Mouse (Mus musculus): ENCODE results near the gene Vhl.
"Not testable (repeated sequence)": the region's sequence is repeated elsewhere in the genome, so short reads cannot be mapped to it uniquely, and the experiment has no call there.

Vhl gene

DNA sequence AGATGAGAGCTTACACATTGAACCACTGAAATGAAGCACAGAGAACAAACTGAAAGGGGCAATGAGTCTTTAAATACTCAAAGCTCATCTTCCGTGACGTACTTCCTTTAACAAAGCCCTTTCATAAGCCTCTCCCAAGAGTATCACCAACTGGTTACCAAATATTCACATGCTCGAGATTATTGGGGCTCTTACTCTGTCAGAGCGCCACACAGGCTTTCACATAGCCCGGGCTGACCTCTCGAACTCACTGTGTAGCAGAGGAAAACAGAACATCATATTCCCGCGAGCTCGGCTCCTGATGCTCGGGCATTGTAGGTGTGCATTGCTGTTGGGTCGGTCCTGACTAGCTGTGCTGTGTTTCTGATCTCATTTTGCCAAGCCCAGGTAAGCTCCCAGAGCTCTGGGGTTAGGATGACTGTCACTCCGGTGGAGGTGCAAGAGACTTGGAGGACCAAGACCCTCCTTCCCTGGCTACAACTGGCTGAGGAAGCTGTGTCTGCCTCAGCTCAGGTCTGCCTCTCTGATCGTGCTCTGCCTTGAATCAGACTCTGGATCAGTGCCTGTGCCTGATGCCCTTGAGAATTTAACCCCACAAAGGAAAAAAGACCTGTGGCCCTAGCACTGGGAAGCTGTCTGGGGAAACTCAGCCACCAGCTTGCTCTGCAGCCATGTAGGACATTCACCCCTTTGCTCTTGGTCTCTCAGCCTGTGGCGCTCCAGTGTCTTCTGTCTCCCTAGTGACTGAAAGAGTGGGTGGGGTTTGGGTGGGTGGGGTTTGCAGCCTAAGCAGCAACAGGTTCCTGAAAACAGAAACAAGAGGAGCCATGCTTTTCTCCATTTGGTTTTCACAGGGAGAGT lies 37.0 kb downstream of the Vhl start:
- DNase-seq (ENCODE audit: inconsistent age in 2 of 2, low spot score in 1 of 2) = peak; percentile 41 to 69

DNA sequence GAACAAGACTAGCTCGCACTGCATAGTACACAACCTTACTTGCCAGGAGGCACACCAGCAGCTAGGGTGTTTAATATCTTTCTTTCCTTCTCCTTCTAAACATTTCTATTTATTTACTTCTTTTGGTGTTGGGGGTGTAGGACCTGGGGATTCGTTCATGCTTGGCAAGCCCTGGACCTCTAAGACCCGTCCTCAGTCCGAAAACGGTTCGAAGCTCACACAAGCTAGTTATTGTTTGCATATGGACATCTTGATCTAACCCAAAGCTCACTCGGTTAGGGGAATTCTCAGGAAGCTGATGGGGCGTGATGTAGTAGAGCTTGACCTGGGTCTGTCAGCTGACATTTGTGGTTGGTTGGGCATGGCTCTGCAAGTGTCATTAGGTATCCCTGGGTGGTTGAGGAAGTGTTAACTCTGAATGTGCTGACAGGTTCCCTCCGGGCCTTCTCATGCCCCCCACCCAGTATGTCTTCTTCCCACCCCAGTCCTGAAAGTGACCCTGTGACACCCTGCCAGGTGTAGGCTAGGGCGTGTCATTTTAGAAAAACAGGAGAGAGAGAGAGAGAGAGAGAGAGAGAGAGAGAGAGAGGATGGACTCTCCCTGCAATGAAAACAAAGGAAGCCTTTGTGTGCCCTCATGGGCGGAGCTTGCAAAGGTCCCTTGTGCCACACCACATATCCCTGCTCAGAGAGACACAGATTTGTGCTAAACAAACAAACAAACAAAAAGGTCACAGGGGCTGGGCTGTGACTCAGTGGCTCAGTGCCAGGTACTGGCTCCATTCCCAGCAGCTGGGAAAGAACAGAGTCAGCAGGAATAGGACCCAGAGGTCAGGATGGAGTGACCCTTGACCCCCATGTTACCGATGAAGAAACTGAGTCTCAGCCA lies 37.8 kb downstream of the Vhl start:
- DNase-seq (ENCODE audit: inconsistent age in 2 of 2, low spot score in 1 of 2) = peak; percentile 66 to 89

DNA sequence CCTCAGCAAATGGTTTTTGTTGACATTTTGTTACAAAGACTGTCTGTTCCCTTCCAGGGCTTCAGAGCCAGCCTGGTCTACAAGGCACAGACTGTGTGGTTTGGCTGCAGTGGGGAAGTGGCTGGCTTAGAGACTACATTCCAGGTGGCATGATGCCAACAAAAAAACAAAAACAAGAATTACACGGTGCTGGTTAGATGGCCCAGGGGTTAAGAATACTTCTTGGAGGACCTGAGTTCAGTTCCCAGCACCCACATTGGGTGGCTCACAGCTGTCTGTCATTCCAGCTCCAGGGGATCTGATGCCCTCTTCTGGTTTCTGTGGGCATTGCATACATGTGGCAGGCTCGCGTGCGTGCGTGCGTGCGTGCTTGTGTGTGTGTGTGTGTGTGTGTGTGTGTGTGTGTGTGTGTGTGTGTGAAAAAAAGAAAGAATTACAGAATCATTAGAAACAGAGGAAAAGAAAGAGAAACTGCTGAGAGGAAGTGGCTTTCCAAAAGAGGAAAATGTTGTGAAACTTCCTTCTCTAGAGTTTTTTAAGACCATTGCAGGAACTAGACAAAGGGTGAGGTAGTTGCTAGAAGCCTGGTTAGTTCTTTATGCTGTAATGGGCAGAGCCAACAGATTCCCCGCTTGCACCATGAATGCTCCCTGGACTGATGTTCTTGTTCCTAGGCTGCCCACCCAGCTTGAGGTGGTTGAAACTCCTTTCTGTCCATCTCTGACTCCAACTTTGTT lies 39.4 kb downstream of the Vhl start:
- DNase-seq (ENCODE audit: inconsistent age in 2 of 2, low spot score in 1 of 2) = no peak

DNA sequence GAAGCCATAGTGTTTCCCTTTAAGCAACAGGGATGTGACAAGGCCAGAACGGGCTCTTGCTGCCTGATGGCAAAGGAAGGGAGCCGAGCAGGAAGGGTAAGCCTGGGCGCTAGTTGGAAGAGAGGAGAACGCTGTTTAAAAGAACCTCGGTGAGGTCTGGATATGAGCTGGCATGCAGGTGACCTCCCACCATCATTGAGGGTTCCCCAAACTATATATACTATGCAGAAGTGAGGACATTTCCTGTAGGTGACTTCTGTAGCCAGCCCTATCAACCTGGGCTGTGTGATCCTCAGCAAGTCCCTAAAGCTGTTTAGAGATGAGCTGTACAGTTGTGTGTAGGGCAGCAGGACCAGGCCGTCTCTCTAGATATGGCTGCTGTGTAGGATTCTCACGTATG lies 40.5 kb downstream of the Vhl start:
- no peak for DNase-seq (ENCODE audit: inconsistent age in 2 of 2, low spot score in 1 of 2)

DNA sequence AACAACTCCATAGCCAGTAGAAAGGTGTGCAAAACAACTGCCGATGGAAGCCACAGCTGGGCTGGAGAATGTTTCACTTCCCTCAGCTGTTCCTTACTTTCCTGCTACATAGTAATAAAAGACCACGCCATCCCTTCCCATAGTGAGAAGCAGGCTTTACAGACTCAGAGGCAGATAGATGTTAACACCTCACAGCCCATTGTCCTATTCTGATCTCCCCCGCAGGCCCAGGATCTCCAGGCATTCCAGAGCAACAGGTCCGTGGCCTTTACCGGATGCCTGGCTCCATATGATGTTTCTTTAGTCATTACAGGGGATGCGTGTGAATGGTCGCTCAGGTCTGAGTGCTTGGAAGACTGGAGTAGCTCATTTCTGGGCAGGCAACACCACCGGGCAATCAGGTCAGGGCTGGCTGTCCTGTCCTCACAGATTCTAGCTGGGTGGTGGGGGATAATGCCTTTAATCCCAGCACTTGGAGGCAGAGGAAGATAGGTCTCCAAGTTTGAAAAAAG lies 43.9 kb downstream of the Vhl start:
- DNase-seq (ENCODE audit: inconsistent age in 2 of 2, low spot score in 1 of 2) = no peak

DNA sequence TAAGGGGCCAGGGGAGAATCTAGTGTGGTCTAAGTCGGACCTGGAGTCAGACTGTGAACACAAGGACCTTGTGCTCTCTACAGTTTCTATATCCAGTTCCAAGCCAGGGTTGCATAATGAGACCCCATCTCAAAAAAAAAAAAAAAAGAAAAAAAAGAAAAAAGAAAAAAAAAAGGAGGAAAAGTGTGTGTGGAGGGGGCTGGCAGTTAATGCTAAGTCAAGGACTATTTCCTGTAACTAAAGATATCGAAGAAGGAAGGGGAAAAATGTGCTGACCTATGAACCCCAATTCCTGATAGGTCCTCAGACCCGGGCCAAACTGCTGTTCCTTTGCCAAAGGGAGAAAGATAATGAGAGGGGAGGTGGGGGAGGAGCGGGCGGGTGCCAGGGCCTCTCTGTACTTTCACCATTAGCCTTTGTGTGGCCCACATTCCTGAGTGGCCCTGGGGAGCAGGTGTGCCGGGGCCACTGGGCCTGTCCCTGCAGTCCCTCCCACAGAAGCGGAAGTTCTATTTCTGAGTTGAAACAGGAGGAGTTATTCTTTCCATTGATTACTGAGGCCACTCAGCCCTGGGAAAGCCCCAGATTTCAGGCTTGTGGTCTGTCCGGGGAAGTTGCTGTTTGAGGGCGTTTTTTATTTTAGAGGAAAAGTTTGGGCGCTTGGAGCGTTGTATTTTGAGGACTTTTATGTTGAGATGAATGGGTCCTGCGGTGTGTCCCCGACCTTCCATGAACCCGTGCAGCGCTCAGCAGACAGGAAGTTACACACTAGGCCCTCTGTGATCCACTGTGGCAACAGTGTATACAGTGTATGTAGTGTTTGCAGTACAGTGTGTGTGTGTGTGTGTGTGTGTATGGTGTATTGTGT lies 44.8 kb downstream of the Vhl start:
- peak; percentile 59 to 84 for DNase-seq (ENCODE audit: inconsistent age in 2 of 2, low spot score in 1 of 2)

DNA sequence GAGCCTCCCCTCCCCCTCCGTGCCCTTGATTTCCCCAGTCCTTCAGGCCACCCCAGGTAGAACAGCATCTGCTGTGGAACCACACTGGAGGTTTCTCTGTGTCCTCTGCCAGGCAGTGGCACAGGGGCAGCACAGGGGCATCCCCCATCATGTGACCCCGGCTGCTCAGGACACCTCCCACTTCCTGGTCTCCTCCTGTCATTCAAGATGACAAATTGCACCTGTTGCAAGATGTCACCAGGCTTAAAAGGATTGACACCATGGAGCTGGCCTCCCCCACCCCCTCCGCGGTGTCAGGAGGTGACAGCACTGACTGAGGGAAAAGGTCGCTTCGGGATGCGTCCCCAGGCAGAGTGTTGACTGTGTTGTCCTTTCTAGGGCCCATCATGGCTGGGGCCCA lies 46.1 kb downstream of the Vhl start:
- DNase-seq (ENCODE audit: inconsistent age in 2 of 2, low spot score in 1 of 2) = no peak

DNA sequence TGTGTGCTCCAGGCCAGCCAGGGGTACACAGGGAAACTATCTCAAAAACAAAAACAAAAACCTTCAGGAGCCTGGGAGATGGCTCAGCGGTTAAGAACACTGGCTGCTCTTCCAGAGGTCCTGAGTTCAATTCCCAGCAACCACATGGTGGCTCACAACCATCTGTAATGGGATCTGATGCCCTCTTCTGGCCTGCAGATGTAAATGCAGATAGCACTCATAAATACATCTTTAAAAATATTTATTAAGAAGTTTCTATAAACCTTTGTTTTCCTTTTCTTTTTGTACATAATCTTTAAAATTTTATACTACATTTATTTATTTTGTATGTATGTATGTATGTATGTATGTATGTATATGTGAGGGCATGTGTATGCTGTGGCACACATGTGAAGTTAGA lies 48.3 kb downstream of the Vhl start:
- not testable (repeated sequence) for DNase-seq (ENCODE audit: inconsistent age in 2 of 2, low spot score in 1 of 2)

DNA sequence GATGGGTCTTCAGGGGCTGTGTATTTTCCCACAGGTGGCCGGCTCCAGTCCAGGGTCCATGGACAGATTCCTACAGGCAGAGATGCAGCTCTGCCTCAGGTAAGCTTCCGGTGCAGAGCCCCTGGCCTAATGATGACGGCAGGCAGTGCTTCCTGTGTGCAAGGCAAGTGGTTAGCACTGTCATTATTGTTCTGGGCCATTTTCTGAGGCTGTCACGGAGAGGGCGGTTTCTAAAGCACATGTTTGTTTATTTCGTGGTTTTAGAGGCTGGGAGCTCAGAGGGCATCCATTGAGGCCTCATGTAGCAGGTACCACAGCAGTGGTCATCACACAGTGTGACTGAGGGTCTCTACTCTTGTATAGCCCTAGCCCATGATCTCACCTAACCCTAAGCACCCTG lies 49.2 kb downstream of the Vhl start:
- DNase-seq (ENCODE audit: inconsistent age in 2 of 2, low spot score in 1 of 2) = no peak

DNA sequence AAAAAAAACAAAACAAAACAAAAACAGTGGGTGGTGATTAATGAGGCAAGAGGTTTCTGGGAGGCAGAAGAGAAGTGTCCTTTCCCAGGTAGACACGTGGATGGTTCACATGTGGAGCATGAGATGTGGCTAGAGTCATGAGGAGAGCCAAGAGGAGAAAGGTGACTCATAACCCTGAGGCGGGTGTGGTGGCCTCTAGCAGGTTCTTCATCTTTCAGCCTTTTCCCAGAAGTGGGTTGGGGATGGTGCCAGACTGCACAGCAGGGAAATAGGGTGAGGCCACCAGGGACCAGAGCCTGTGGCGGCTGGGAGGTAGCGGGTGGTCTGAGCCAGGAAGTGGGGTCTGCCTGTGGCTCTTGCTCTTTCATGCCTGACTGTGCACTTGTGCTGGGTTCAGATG lies 51.5 kb downstream of the Vhl start:
- DNase-seq (ENCODE audit: inconsistent age in 2 of 2, low spot score in 1 of 2) = peak in 1 of 2 experiments; percentile 63

DNA sequence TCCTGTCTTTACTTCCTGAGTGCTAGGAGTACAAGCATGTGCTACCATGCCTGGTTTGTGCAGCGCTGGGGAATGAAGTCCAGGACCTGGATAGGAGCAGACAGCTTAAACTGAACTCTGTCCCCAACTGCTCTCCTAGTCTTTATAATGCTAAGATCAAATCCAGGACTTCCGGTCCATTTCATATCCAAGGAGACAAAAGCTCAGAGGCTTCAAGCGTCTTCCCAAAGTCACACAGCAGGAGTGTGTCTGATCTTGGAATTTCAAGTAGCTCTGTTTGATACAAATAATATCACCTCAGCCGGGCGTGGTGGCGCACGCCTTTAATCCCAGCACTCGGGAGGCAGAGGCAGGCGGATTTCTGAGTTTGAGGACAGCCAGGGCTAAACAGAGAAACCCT lies 52.2 kb downstream of the Vhl start:
- no peak for DNase-seq (ENCODE audit: inconsistent age in 2 of 2, low spot score in 1 of 2)

DNA sequence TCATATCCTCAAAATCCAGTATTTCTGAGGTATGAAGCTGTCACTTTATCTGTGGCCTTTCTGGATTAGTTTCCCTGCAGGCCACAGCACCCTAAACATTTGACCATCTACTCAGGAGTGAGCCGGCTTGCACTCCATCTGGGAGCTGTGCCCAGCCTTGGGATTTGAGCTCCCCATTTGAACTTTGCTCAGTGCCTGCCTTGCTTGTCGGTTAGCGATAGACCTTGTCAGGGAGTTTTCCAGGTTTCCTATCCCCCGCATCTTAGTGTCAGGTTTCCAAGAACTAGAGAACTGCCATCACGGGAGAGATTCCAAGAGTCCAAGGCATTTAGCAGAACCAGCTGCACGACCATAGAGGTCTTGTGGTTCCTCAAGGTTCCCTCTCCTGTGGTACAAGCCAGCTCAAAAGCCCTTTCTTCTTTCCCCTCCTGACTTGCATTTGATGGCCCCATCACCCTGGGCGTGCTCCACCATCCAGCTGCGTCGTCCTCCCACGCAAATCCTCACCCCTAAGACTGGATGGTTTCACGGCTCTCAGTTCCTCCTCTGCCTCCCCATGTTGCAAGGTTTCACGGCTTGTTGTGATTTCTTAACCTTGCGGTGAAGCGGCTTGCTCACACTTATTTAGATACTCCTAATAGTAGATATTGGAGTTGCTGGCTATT lies 53.4 kb downstream of the Vhl start:
- peak in 1 of 2 experiments; percentile 60 for DNase-seq (ENCODE audit: inconsistent age in 2 of 2, low spot score in 1 of 2)

DNA sequence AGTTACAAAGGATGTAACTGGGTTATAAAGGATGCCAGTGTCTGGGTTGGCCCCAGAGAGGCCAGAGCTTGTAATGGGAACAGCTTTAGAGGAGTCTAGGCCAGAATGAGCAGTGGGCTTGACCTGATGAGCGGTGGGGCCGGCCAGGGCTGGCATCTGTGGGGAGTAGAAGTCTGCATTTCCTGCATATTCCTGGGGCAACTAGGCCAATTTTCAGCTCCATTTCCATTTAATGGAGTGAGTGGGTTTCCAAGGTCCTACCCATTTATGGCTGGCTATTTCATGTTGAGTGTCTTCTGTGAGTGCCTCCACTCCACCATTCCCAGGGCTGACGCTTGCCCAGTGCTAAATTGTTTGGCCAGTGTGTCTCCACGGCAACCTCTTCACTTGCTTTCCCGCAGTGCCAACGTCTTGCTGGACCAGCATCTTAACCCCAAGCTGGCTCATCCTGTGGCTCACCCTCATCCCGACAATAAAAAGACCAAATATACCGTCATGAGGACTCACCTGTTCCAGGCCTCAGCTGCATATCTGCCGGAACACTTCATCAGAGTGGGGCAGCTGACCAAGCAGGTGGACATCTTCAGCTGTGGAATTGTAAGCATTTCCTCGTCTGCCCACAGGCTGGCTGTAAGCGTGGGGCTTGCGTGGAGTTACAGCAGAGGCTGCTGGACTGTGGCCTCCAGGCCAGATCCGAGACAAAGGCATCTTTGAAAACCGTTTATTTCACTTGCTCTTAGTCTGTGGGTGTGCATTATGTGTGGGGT lies 54.7 kb downstream of the Vhl start:
- DNase-seq (ENCODE audit: inconsistent age in 2 of 2, low spot score in 1 of 2) = no peak

DNA sequence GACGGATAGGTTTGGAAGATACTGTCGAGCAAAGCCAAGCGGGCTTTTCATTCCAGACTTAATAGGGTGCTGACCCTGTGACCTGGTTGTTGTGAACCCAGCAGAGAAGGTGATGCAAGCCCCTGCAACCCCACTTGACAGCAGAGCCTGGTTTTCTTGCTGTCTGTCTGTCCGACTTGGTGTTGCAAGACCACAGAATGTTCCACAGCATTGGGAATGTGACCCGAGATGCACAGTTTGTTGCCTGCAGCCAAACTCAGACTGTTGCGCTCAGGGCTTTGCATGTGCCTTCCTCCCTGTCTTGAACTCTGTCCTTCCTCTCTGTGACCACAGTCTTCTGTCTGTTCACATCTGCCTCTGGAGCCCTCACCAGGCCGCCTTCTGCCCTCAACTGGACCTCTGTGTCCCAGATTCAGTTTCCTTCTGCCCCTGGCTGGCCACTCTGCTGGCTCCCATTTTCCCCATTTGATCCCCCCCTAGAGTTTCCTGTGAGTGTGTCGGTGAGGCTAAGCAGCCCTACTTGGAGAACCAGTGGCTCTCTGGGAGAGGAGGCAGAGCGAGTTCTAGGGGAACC lies 56.3 kb downstream of the Vhl start:
- DNase-seq (ENCODE audit: inconsistent age in 2 of 2, low spot score in 1 of 2) = no peak
